Mouse (Mus musculus) ovary, postnatal 36 days (tissue): ENCODE measurements around the gene Vpreb1.
A peak's percentile ranks its signal among the peaks of the same experiment; 100 is the strongest.

Experiments used
- DNase-seq: peaks from one replicate; pipeline ENCODE4 v3.0.0; 2022; ENCODE audit warnings: low spot score, mixed read lengths

Gene Vpreb1

DNA sequence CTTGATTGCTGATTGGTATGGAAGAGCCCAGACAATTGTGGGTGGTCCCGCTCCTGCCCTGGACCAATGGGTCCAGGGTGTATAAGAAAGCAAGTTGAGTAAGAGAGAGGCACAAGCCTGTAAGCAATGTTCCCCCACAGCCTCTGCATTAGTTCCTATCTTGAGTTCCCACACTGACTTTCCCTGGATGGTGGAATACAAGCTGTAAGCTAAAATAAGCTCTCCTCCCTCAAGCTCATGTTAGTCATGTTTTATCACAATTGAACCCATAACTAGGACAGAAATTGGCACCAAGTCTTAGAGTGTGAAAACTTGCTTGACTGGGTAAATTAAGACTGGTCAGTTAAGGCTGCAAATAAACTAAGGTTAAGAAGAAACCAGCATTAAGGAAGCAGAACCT lies 15.1 kb downstream of the Vpreb1 start:
- DNase-seq = no peak

DNA sequence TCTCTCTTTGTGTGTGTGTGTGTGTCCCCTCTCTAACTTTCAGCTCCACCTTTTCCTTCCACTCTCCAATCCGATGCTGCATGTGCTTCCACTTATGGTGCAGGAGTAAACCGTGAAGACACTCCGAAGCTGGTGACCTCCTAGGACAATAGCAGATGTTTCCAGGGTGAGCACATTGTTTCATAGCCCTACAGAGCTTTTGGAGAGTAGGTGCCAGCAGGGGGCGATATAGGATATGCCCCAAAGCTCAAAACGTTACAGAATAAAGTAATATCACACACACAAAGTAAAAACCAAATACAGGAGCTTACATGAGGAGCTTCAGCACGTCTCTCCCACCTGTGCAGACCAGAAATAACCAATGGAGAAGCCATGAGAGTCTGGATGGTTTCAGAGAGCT lies 15.8 kb downstream of the Vpreb1 start:
- DNase-seq = peak; percentile 46

DNA sequence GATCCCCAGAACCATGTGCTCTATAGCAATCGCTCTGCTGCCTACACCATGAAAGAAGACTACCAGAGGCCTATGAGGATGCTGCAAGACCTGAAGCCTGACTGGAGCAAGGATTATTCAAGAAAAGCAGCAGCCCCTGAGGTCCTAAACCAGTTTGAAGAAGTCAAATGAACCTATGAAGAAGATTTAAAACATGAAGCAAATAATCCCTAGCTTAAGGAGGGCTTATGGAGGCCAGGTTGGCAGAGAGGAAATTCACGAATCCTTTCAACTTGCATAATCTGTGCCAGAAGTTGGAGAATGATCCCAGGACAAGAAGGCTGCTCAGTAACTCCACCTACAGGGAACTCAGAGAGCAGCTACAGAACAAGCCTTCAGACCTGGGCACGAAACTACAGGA lies 18.2 kb downstream of the Vpreb1 start:
- no peak for DNase-seq

DNA sequence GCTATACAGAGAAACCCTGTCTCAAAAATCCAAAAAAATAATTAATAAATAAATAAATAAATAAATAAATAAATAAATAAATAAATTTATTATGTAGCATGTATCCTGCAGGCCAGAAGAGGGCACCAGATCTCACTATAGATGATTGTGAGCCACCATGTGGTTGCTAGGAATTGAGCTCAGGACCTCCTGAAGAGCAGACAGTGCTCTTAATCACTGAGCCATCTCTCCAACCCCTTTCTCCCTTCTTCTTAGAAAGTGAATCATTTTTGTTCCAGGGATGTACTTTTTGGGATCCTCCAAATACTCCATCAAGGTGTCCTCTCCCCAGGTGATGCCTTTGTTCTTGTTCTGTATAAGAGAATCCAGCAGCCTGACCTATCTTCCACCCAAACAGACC lies 21.4 kb downstream of the Vpreb1 start:
- no peak for DNase-seq

DNA sequence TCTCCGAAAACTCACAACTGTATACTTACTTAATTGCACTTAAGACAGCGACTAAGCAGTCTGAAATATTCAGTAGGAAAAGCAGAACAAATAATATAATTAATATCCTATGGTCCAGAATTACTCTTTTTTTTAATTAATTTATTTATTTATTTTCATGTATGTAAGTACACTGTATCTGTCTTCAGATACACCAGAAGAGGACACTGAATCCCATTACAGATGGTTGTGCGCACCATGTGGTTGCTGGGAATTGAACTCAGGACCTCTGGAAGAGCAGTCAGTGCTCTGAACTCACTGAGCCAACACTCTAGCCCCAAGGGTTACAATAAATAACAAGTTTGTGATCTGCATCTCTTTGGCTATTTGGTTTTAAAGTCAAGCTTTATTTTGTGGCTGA lies 41.0 kb downstream of the Vpreb1 start:
- DNase-seq = no peak

DNA sequence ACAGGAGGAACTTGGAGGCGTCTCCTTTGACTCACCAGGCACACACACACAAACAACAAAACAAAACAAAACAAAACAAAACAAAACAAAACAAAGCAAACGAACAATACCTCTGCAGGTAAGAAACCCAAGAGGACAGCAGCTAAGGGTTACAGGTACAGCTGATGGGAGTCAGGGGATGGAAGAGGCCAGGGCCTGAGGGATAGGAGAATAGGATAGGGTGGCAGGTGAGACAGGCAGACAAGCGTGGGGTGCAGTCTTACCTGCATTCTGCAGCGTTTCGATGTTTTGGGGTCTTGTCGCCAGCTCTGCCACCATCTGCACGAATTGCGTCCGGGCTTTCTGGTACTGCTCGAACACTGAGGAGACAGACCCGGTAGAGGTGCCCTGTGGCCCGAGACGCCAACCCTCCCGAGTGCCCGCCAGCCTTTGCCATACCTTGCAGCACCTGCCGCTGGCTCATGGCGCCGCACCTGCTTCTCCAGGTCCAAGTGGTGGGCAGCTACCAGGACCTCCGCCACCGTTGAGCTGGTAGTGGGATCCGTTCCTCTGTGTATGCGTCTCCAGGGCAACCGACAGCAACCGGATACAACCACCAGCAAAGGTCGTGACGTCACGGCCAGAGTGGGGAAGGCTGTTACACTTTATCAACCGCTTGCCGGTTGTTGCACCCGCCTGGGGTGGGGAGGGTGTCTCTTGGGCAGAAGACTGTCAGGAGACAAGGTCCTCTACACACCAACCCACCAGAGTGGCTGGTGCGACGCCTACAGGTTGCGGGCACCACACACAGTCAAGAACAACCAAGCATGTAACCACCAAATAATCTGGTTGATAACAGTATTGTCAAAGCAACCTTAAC lies 41.7 kb downstream of the Vpreb1 start, which contains the start of gene Spag6l:
Spag6l (minus strand) TSS at position 700 of the 859 bp plus-strand sequence.
- DNase-seq = peak; percentile 32

DNA sequence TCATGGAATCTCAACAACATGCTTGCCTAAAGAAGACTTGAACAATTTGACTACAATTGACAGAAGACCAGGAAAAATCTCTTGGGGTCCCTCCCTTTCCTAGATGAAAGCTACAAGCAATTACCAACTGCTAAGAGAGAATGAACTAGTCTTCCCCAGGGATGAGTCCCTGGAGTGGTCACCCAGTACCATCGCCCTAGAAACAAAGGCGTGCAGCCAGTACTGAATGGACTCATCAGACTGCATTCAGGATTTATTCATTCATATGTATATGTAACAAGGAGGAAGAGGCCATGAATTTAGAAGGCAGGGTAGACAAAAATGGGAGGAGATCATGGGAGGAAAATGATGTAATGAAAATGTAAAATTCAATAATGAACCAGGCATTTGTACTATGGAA lies 44.4 kb downstream of the Vpreb1 start:
- DNase-seq = no peak

DNA sequence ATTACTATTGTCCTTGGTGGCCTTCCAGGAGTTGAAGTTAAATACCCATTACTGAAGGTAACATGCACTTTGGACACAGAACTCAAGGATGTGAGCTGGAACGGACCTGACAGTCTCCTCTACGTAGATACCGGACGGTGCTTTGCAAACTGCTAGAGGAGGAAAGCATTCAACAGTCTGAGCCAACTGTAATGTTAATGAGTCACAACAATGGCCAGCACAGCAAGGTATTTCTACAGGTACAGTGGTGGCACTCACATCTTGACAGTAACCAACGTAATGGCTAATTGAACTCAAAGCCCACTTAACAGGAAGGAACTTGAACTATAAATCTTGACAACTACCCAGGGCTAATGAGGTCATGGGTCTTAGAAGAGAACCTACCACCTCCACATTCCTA lies 45.2 kb downstream of the Vpreb1 start:
- no peak for DNase-seq
